Mouse (Mus musculus) stomach, postnatal 0 days (tissue): ENCODE measurements around the gene 1700001K19Rik.
A peak's percentile ranks its signal among the peaks of the same experiment; 100 is the strongest.

Source experiments
- CTCF ChIP-seq: IDR thresholded peaks from 2 replicates; pipeline ENCODE4 v1.5.1; 2016; ENCODE audit warnings: antibody characterized with exemption, low read depth, mild to moderate bottlenecking, moderate library complexity
- EP300 ChIP-seq: optimal IDR thresholded peaks from 2 replicates; pipeline ENCODE3; 2016; ENCODE audit warnings: antibody characterized with exemption

GRCm38 (mm10) chr12:110713784-110714183, 31.4 kb upstream of the 1700001K19Rik start:
- TF ChIP-seq CTCF (peak; percentile 49), EP300 (no peak)
